Mouse (Mus musculus): ENCODE measurements around the gene Angptl2. TPM values are rescaled to one million over a fixed set of nuclear protein-coding genes. Genes with fewer than 3 reads are reported as not detected.

Gene Angptl2
- 14.8 and 15.5 TPM in 2 replicates for polyA plus RNA-seq (2015; fragmentation: Nextera tagmentation; extraction: Ambion mirVana)

DNA sequence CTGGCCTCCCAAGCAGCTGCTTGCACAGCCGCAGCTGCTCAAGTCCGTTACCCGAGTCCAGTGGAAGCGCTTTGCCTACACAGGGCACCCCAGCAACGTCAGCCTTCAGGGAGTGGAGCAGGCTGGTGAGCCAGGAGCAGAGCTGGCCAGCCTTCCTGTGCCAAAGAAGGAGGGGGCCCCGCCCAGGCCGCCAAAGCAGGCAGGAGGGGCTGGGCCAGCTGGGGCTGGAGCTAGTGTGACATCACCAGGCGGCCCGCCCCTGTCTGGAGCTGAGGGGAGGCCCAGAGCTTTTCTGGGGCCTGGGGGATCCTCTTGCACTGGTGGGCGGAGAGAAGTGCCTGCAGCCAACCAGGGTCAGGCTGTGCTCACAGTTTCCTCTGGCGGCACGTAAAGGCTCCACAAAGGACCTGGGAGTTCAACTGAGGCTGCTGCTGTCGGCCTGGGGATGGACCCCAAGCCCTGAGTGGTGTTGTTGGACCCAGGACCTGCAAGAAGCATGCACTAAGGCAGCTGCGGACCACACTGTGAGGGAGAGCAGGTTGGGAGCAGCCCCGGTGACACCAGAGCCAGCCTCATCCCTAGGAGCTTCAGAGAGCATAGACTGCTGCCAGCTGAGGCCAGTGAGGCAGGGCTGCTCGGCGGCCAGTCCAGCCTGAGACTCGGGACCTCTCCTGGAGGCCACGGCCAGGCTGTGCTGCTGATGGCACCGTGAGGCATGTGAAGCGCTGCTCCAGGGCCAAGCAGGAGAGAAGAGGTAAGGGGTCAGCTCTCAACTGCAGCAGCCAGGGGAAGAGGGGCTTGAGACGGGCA, at the start of gene Angptl2:
Angptl2 (plus strand) TSS at position 370 of the 810 bp plus-strand sequence.
- H3K4me2 ChIP-seq (replicated peaks), result peak within 1 kb of the TSS; percentile 73
- H3K36me3 ChIP-seq, result no peaks in the 10 kb centered on the region
- WGBS, result under 1% methylated on average over 22 of the region's 22 CpGs
- H3K4me3 ChIP-seq (replicated peaks), result peak within 1 kb of the TSS; percentile 48
- peaks cover 46% of the 10 kb centered on the region for H3K4me1 ChIP-seq (replicated peaks)
- H3K27ac ChIP-seq, result peak within 1 kb of the TSS; percentile 91
- peak; percentile 95 for ATAC-seq
- H3K9ac ChIP-seq (replicated peaks), result peak within 1 kb of the TSS; percentile 72
- H3K27me3 ChIP-seq, result no peaks in the 10 kb centered on the region
- H3K9me3 ChIP-seq, result no peaks in the 10 kb centered on the region

DNA sequence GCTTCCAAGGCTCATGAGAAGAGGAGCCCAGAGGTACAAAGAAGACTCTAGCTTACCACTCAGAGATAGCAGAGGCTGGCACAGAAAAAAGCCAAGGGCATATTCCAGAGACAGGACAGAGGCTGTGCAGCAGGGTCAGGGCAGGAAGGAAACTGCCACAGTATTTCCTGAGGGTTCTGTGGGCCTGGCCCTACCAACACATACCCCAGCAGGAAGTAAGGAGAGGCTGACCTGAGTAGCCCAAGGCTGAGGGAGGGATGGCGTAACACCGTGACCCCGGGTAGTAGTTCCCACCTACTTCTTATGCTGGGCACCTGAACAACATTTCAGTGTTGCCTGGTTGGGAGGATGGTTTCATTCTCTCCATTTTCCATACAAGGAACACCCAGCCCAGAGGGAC, 48.8 kb upstream of the Angptl2 start:
- no peak overlapping the region for H3K4me2 ChIP-seq (replicated peaks)
- H3K9me3 ChIP-seq, result no peaks in the 10 kb centered on the region
- peaks cover 5% of the 10 kb centered on the region for H3K4me1 ChIP-seq (replicated peaks)
- no peaks in the 10 kb centered on the region for H3K27me3 ChIP-seq
- H3K36me3 ChIP-seq, result peaks cover 70% of the 10 kb centered on the region
- H3K4me3 ChIP-seq (replicated peaks), result no peak overlapping the region
- ATAC-seq, result no peak
- WGBS, result 95% methylated on average over 3 of the region's 3 CpGs
- H3K27ac ChIP-seq, result no peak overlapping the region
- no peak overlapping the region for H3K9ac ChIP-seq (replicated peaks)

DNA sequence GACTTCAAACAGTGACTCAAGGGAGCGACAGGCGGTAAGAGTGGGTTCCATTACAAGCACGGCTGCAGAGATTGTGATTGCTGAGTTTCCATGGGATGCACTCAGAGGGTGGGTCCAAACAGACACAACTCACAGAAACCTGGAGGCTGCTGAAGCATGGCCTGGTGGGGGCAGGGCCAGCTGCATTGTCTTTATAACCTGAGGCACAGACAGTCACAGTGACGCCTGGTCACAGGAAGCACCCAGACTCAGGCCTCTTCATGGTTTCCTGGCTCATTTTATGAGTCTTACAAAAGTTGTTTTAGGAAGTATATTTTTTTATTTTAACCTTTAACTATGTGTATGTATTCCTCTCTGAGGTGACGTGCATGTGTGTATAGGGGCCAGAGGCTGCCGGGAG, 46.4 kb upstream of the Angptl2 start:
- H3K4me1 ChIP-seq (replicated peaks), result peaks cover 7% of the 10 kb centered on the region
- no peak overlapping the region for H3K27ac ChIP-seq
- H3K4me2 ChIP-seq (replicated peaks), result no peak overlapping the region
- H3K36me3 ChIP-seq, result peaks cover 74% of the 10 kb centered on the region
- WGBS, result 78% methylated on average over 6 of the region's 6 CpGs
- ATAC-seq, result no peak
- H3K9ac ChIP-seq (replicated peaks), result no peak overlapping the region
- no peaks in the 10 kb centered on the region for H3K27me3 ChIP-seq
- no peak overlapping the region for H3K4me3 ChIP-seq (replicated peaks)
- H3K9me3 ChIP-seq, result no peaks in the 10 kb centered on the region

DNA sequence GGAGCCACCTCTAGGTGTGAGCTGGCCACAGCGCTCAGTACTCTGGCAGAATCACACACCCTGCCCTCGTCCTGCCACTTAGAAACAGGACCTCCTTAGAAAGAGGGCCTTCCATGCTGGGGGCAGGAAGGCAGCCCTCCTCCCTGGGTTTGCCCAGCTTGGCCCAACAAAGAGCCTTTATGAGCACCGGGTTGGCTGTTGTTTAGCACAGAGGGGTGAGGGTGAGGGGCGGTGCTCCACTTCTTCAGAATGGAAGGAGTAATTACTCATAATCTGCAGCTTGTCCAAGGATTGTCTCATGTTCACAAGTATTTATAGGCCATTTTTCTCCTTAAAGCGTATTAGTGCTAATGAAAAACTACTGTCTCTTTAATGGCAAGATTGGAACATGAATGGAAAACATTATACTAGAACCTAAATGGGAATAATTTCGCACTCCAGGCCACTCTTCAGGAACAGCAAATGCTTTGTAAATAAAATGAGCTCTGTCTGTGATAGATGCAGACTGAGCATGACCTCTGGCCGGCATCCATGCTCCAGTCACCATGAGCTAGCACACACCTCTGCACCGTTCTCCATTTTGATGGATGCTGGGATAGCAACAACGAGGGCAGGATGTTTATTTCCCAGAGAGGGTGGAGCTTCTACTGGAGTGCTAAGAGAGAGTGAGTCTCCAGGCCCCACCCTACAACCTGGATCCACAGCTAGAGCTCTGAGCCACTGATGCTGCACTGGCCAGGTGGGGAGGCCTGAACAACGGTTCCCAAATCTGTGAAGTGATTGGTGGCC, 44.9 kb upstream of the Angptl2 start:
- peaks cover 63% of the 10 kb centered on the region for H3K36me3 ChIP-seq
- peaks cover 9% of the 10 kb centered on the region for H3K4me1 ChIP-seq (replicated peaks)
- WGBS, result 64% methylated on average over 10 of the region's 10 CpGs
- H3K27ac ChIP-seq, result no peak overlapping the region
- H3K27me3 ChIP-seq, result no peaks in the 10 kb centered on the region
- no peak overlapping the region for H3K4me3 ChIP-seq (replicated peaks)
- ATAC-seq, result peak; percentile 48; the same call in 1 of the 2 replicates
- H3K4me2 ChIP-seq (replicated peaks), result no peak overlapping the region
- no peak overlapping the region for H3K9ac ChIP-seq (replicated peaks)
- no peaks in the 10 kb centered on the region for H3K9me3 ChIP-seq

DNA sequence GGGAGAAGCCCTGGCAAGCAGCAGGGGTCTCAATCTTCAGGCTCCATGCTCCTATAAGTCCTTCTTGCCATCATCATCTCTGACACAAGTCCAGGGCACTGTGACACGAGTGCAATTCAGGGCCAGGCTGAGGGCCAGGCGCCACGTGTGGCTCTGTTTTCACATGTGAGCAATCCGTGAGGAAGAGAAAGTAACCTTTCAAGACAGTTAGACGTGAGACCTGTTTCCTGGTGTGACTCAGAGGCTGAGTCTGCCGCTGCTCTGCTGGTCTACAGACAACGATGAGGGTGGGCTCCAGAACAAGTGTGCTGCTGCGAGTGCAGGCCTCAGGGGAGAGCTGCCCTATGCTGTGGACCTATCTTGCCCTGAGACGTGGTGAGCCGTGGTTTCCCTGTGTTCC, 42.7 kb upstream of the Angptl2 start:
- Histone ChIP-seq H3K27me3 (no peaks in the 10 kb centered on the region), H3K4me1 (replicated peaks) (peaks cover 20% of the 10 kb centered on the region), H3K36me3 (peaks cover 42% of the 10 kb centered on the region), H3K4me3 (replicated peaks) (no peak overlapping the region), H3K27ac (no peak overlapping the region), H3K9me3 (no peaks in the 10 kb centered on the region), H3K4me2 (replicated peaks) (no peak overlapping the region), H3K9ac (replicated peaks) (no peak overlapping the region)
- ATAC-seq, result no peak
- WGBS, result 83% methylated on average over 10 of the region's 10 CpGs

DNA sequence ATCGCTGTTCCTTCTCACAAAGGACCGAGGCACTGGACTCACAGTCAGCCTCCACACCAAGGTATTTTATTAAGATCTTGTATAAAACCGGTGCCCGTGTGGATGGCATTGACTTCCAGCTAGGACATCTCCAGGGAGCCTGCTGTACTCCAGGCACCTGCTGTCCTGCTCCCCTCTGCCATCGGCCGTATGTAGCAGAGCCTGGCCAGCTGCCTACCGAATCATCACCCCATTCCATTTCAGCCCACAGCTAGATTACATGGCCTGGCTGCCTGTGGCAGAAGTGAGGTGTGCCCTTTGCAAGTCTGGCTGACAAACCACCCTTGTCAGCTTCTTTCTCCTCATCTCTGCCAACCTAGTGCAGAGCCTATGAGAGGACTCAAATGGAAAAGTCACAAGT, 42.2 kb upstream of the Angptl2 start:
- ATAC-seq, result no peak
- no peak overlapping the region for H3K4me3 ChIP-seq (replicated peaks)
- H3K36me3 ChIP-seq, result peaks cover 36% of the 10 kb centered on the region
- H3K4me1 ChIP-seq (replicated peaks), result peaks cover 26% of the 10 kb centered on the region
- no peak overlapping the region for H3K9ac ChIP-seq (replicated peaks)
- no peak overlapping the region for H3K27ac ChIP-seq
- no peaks in the 10 kb centered on the region for H3K9me3 ChIP-seq
- H3K27me3 ChIP-seq, result no peaks in the 10 kb centered on the region
- 85% methylated on average over 7 of the region's 7 CpGs for WGBS
- no peak overlapping the region for H3K4me2 ChIP-seq (replicated peaks)

DNA sequence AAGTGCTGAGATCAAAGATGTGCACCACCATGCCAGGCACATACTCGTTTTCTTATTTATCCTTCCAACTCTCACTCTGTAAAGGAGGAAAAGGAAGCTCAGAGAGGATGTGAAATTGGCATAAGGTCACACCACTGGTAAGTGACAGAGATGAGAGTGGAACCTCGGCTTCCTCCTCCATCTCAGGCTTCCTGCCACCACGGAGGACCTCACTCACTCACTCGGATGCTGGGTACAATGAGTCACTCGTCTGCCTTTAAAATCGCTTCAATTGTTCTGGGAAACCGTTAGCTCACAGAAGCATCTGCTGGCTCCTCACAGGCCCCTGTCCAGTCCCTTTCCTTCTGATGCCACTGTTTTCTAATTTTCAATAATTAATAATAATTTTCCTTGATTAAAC, 39.4 kb upstream of the Angptl2 start:
- Histone ChIP-seq H3K4me3 (replicated peaks) (no peak overlapping the region), H3K9ac (replicated peaks) (no peak overlapping the region), H3K27ac (no peak overlapping the region), H3K27me3 (no peaks in the 10 kb centered on the region), H3K36me3 (peaks cover 25% of the 10 kb centered on the region), H3K4me1 (replicated peaks) (peaks cover 38% of the 10 kb centered on the region), H3K9me3 (no peaks in the 10 kb centered on the region), H3K4me2 (replicated peaks) (no peak overlapping the region)
- WGBS, result 49% methylated on average over 7 of the region's 7 CpGs
- ATAC-seq, result no peak

DNA sequence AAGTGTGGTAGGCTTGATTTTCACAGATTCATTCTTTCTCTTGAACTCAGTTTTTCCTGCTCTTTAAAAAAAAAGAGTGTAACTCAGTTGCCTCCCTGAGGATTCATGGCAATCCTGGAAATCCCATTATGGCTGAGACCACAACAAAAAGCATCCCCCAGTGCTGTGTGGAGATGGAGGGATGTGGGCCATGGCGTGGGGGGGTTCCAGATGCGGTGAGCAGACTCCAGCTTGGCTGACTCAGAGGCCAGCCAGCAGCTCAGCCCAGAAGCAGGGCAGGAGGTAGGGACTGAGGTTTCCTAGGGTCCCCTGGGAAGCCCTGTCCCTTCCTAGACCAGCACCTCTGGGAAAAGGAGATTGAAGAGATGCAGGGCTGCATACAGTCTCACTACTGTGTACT, 38.9 kb upstream of the Angptl2 start:
- WGBS, result 43% methylated on average over 2 of the region's 2 CpGs
- Histone ChIP-seq H3K4me3 (replicated peaks) (no peak overlapping the region), H3K4me1 (replicated peaks) (peaks cover 38% of the 10 kb centered on the region), H3K9ac (replicated peaks) (no peak overlapping the region), H3K9me3 (no peaks in the 10 kb centered on the region), H3K4me2 (replicated peaks) (no peak overlapping the region), H3K27ac (no peak overlapping the region), H3K27me3 (no peaks in the 10 kb centered on the region), H3K36me3 (peaks cover 22% of the 10 kb centered on the region)
- ATAC-seq, result no peak

DNA sequence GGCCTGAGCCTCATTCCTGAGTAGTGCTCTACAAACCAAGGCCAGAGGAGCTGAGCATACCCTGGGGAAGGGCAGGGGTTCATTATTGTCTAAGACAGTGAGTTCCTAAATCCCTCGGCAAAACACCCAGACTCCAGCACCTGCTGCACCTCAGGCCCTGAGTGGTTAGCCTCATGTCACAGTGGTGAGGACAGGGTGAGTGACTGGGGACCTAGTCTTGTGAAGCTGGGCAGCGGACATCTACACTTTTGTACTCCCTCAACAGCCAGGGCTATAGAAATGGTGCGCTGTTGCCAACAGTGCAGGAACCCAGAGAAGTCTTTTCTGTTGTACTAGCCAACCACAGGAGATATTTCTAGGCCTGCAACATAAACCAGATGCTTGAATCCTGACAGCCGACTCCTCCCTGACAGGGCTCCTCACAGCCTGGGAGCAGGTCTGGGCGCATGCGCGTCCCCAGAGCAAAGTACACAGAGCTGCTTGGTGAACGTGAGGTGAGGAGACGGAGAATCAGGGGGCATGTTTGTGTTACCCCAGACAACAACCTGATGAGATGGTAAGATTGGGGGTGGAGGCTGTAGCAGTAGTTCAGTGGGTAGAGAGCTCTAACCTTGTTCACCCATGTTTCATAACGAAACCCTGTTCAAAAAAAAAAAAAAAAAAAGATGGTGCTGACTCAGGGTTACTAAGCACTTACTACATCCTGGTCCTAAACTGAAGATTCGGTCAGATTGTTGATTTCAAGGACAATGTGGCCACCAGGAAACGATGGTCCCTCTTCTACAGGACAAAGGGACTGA, 38.2 kb upstream of the Angptl2 start:
- no peak overlapping the region for H3K4me2 ChIP-seq (replicated peaks)
- no peaks in the 10 kb centered on the region for H3K27me3 ChIP-seq
- no peak overlapping the region for H3K27ac ChIP-seq
- WGBS, result 90% methylated on average over 12 of the region's 12 CpGs
- ATAC-seq, result no peak
- no peak overlapping the region for H3K9ac ChIP-seq (replicated peaks)
- no peak overlapping the region for H3K4me3 ChIP-seq (replicated peaks)
- H3K36me3 ChIP-seq, result peaks cover 14% of the 10 kb centered on the region
- H3K4me1 ChIP-seq (replicated peaks), result peaks cover 38% of the 10 kb centered on the region
- no peaks in the 10 kb centered on the region for H3K9me3 ChIP-seq

DNA sequence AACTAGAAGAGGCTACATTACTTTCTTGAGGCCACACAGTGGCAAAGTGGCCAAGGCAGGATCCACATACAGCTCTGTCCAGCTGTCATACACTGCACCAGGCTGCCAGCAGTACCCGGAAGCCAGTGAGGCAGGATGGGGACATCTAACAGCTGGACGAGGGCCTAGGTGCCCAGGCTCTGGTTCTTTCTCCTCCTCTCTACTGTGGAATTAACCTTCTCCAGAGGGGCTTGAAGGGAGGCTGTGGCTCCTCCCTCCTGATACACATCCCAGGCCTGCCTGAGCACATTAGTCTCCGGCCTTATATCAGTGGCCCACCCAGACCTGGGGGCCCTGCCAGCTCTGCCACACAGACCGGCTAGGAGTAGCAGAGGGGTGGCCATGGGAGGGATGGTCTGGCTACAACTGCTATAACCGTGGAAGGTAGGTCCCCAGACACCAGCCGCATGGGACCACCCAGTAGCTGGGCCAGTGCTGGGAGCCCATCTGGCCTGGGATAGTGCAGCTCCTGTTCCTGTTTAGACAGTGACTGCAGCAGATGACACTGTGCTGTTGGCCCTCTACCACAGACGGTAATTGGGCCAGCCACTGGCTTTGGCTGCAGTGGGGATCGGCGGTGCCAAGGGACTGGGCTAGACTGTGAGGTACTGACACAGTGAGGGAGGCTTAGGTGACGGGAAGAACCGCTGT, 37.5 kb upstream of the Angptl2 start:
- Histone ChIP-seq H3K4me3 (replicated peaks) (no peak overlapping the region), H3K27ac (no peak overlapping the region), H3K4me1 (replicated peaks) (peaks cover 38% of the 10 kb centered on the region), H3K4me2 (replicated peaks) (no peak overlapping the region), H3K9ac (replicated peaks) (no peak overlapping the region), H3K9me3 (no peaks in the 10 kb centered on the region), H3K27me3 (no peaks in the 10 kb centered on the region), H3K36me3 (peaks cover 7% of the 10 kb centered on the region)
- peak; percentile 57; the same call in 1 of the 2 replicates for ATAC-seq
- WGBS, result 61% methylated on average over 11 of the region's 11 CpGs

DNA sequence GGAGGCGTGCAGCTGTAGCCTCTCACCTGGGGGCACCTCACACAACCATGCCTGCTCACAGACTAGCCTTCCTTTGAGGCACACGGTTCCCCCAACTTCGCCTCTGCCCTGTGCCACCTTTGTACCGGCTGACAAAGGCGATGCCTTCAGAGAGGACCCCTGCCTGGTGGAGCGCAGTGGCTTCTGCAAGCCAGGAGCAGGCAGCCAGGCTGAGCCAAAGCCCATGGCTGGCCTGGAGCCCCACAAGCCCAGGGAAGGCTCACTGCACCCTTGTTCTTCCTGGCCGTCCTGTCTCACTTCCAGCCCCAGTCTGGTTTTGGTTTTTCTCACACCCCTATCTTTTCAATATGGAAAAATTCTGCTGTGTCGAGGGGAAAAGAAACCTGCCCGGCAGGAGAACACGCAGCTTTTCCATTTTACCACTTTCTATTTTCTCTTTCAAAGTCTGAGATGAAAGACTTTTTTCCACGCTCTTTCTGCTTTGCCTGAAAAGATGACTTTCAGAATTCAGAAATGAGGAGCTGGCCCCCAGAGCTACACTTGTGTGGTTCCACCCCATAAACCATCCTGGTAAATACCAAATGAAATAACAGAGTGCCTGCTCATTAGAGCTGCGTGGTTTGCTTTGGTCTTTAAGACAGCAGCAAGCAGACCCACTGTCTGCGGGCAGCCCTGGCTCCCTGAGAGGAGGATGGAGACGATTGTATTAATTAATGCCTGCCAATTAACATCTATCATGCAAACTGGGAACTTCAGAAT, 36.5 kb upstream of the Angptl2 start:
- ATAC-seq, result no peak
- 42% methylated on average over 14 of the region's 14 CpGs for WGBS
- H3K9ac ChIP-seq (replicated peaks), result no peak overlapping the region

More for the DNA sequence above, 36.5 kb upstream of the Angptl2 start:
- no peak overlapping the region for H3K4me2 ChIP-seq (replicated peaks)
- H3K27ac ChIP-seq, result peak overlapping the region; percentile 31; the same call in 1 of the 2 replicates
- no peaks in the 10 kb centered on the region for H3K27me3 ChIP-seq
- H3K4me3 ChIP-seq (replicated peaks), result no peak overlapping the region
- H3K9me3 ChIP-seq, result no peaks in the 10 kb centered on the region
- peaks cover 36% of the 10 kb centered on the region for H3K4me1 ChIP-seq (replicated peaks)
- no peaks in the 10 kb centered on the region for H3K36me3 ChIP-seq
